Mouse (Mus musculus) embryonic facial prominence, embryonic 14.5 days (tissue): ENCODE measurements around the gene Pknox1. TPM values are rescaled to one million over a fixed set of nuclear protein-coding genes. Genes with fewer than 3 reads are reported as not detected.

Source experiments
- ATAC-seq: fragments of 200-750 bp; cut with Nextera tagmentation; 2 replicates; pipeline ENCODE4 v1.8.0; 2017; ENCODE audit warnings: low read depth, moderate number of reproducible peaks, moderate TSS enrichment
- DNase-seq: peaks from one replicate; pipeline ENCODE4 v3.0.0-alpha.2; 2015; ENCODE audit warnings: low spot score
- H3K27ac ChIP-seq: fragments of 300-500 bp; sonication (generic); replicated peaks from 2 replicates; pipeline ENCODE4 v1.5.1; 2014; ENCODE audit warnings: low read depth, mild to moderate bottlenecking, low read length, moderate library complexity
- H3K27me3 ChIP-seq: fragments of 300-500 bp; sonication (generic); replicated peaks from 2 replicates; pipeline ENCODE4 v1.6.1; 2014; ENCODE audit warnings: low read length; ENCODE audit not compliant: control insufficient read depth, insufficient read depth
- H3K36me3 ChIP-seq: fragments of 300-500 bp; sonication (generic); 2 replicates; pipeline ENCODE4 v1.6.1; 2014; ENCODE audit warnings: low read length, mixed read lengths; ENCODE audit not compliant: control insufficient read depth, insufficient read depth
- H3K4me1 ChIP-seq: fragments of 300-500 bp; sonication (generic); 2 replicates; pipeline ENCODE4 v1.6.1; 2014; ENCODE audit warnings: antibody characterized with exemption, low read length; ENCODE audit not compliant: control insufficient read depth, insufficient read depth
- H3K4me2 ChIP-seq: fragments of 300-500 bp; sonication (generic); 2 replicates; pipeline ENCODE4 v1.6.1; 2014; ENCODE audit warnings: low read depth, mild to moderate bottlenecking, low read length, moderate library complexity, mixed read lengths
- H3K4me3 ChIP-seq: fragments of 300-500 bp; sonication (generic); 2 replicates; pipeline ENCODE4 v1.5.1; 2014; ENCODE audit warnings: low read depth, mild to moderate bottlenecking, low read length
- H3K9ac ChIP-seq: fragments of 300-500 bp; sonication (generic); 2 replicates; pipeline ENCODE4 v1.6.1; 2014; ENCODE audit warnings: low read depth, mild to moderate bottlenecking, low read length, moderate library complexity, mixed read lengths
- H3K9me3 ChIP-seq: fragments of 300-500 bp; sonication (generic); 2 replicates; pipeline ENCODE4 v1.6.1; 2016; ENCODE audit warnings: low read length; ENCODE audit not compliant: control insufficient read depth
- WGBS: fragments of 180-500 bp; shearing (Covaris S2); extraction: QIAGEN DNeasy Blood & Tissue Kit; methylation state at CpG from one replicate; pipeline ENCODE4 v1.1.7; 2014; 5-methylcytosine and 5-hydroxymethylcytosine counted together
- polyA plus RNA-seq: library from polyadenylated mRNA; unstranded; fragments of >200 nt; fragmentation: Nextera tagmentation; extraction: Ambion mirVana; gene quantifications from 2 replicates; pipeline ENCODE4 v1.2.1, GENCODE M21; 2014

Pknox1 gene
- polyA plus RNA-seq, 1 experiment from 2014 or later: 31.1 TPM

GRCm38 (mm10) chr17:31563632-31564014 lies 911 bp upstream of the Pknox1 start:
- no peaks in the 10 kb centered on the region for H3K36me3 ChIP-seq
- H3K27me3 ChIP-seq: no peaks in the 10 kb centered on the region
- H3K27ac ChIP-seq: peak overlapping the region; percentile 91
- peak overlapping the region; percentile 67 for H3K4me2 ChIP-seq
- WGBS: 13% methylated on average over 12 of the region's 12 CpGs
- H3K9me3 ChIP-seq: no peaks in the 10 kb centered on the region
- H3K4me1 ChIP-seq: peaks cover 31% of the 10 kb centered on the region
- peak overlapping the region; percentile 61 for H3K9ac ChIP-seq
- peak overlapping the region; percentile 37 for H3K4me3 ChIP-seq
- DNase-seq: no peak
- ATAC-seq: no peak

GRCm38 (mm10) chr17:31564858-31565140 lies 265 bp downstream of the Pknox1 start:
- H3K9me3 ChIP-seq: no peaks in the 10 kb centered on the region
- DNase-seq (no peak), ATAC-seq (no peak)
- H3K36me3 ChIP-seq: no peaks in the 10 kb centered on the region
- peak overlapping the region; percentile 98 for H3K27ac ChIP-seq
- 0% methylated on average over 6 of the region's 44 CpGs for WGBS
- peaks cover 31% of the 10 kb centered on the region for H3K4me1 ChIP-seq
- H3K9ac ChIP-seq: peak overlapping the region; percentile 91
- H3K27me3 ChIP-seq: no peaks in the 10 kb centered on the region
- H3K4me3 ChIP-seq: peak overlapping the region; percentile 90
- peak overlapping the region; percentile 85 for H3K4me2 ChIP-seq

- Histone ChIP-seq H3K9me3 (no peaks in the 10 kb centered on the region), H3K27ac (peak overlapping the region; percentile 98), H3K4me2 (peak overlapping the region; percentile 85), H3K4me3 (peak overlapping the region; percentile 90), H3K27me3 (no peaks in the 10 kb centered on the region), H3K36me3 (no peaks in the 10 kb centered on the region), H3K4me1 (peaks cover 31% of the 10 kb centered on the region), H3K9ac (peak overlapping the region; percentile 91)
- ATAC-seq (peak; percentile 53), DNase-seq (peak; percentile 89)
- WGBS: under 1% methylated on average over 42 of the region's 88 CpGs
These were observed 865 bp downstream of the Pknox1 start for GRCm38 (mm10) chr17:31565141-31566056.

- H3K9ac ChIP-seq: peak overlapping the region; percentile 91
- H3K36me3 ChIP-seq: no peaks in the 10 kb centered on the region
- peak overlapping the region; percentile 85 for H3K4me2 ChIP-seq
- peaks cover 31% of the 10 kb centered on the region for H3K4me1 ChIP-seq
- no peaks in the 10 kb centered on the region for H3K9me3 ChIP-seq
- DNase-seq (no peak), ATAC-seq (no peak)
- H3K27me3 ChIP-seq: no peaks in the 10 kb centered on the region
- peak overlapping the region; percentile 90 for H3K4me3 ChIP-seq
- 63% methylated on average over 6 of the region's 6 CpGs for WGBS
- peak overlapping the region; percentile 98; the same call in 1 of the 2 replicates for H3K27ac ChIP-seq
These were observed 1.7 kb downstream of the Pknox1 start for GRCm38 (mm10) chr17:31566276-31566675.

GRCm38 (mm10) chr17:31569756-31570155 lies 5.2 kb downstream of the Pknox1 start:
- no peak for DNase-seq
- Histone ChIP-seq H3K9ac (no peak overlapping the region), H3K4me2 (no peak overlapping the region), H3K4me1 (peaks cover 26% of the 10 kb centered on the region), H3K9me3 (no peaks in the 10 kb centered on the region), H3K36me3 (no peaks in the 10 kb centered on the region), H3K27me3 (no peaks in the 10 kb centered on the region), H3K27ac (no peak overlapping the region), H3K4me3 (no peak overlapping the region)
- WGBS: 93% methylated on average over 1 of the region's 1 CpGs
- ATAC-seq: no peak

- Histone ChIP-seq H3K9ac (no peak overlapping the region), H3K27me3 (no peaks in the 10 kb centered on the region), H3K36me3 (no peaks in the 10 kb centered on the region), H3K4me2 (no peak overlapping the region), H3K4me1 (peaks cover 26% of the 10 kb centered on the region), H3K9me3 (no peaks in the 10 kb centered on the region), H3K27ac (no peak overlapping the region), H3K4me3 (no peak overlapping the region)
- DNase-seq (no peak), ATAC-seq (peak; percentile 50; the same call in 1 of the 2 replicates)
- WGBS: 81% methylated on average over 9 of the region's 9 CpGs
These were observed 5.9 kb downstream of the Pknox1 start for GRCm38 (mm10) chr17:31570321-31570925.

GRCm38 (mm10) chr17:31571689-31572088 lies 7.2 kb downstream of the Pknox1 start:
- ATAC-seq: no peak
- no peaks in the 10 kb centered on the region for H3K27me3 ChIP-seq
- 80% methylated on average over 5 of the region's 5 CpGs for WGBS

GRCm38 (mm10) chr17:31574662-31575061 lies 10.1 kb downstream of the Pknox1 start:
- H3K9ac ChIP-seq: no peak overlapping the region

More at GRCm38 (mm10) chr17:31571689-31572088, 7.2 kb downstream of the Pknox1 start:
- no peak overlapping the region for H3K27ac ChIP-seq
- H3K4me3 ChIP-seq: no peak overlapping the region
- no peak for DNase-seq
- H3K9ac ChIP-seq: no peak overlapping the region
- no peaks in the 10 kb centered on the region for H3K9me3 ChIP-seq
- peaks cover 15% of the 10 kb centered on the region for H3K4me1 ChIP-seq
- no peak overlapping the region for H3K4me2 ChIP-seq
- no peaks in the 10 kb centered on the region for H3K36me3 ChIP-seq

More at GRCm38 (mm10) chr17:31574662-31575061, 10.1 kb downstream of the Pknox1 start:
- H3K9me3 ChIP-seq: no peaks in the 10 kb centered on the region
- H3K27me3 ChIP-seq: no peaks in the 10 kb centered on the region
- DNase-seq (peak; percentile 60), ATAC-seq (peak; percentile 50; the same call in 1 of the 2 replicates)
- H3K36me3 ChIP-seq: no peaks in the 10 kb centered on the region
- 59% methylated on average over 7 of the region's 7 CpGs for WGBS
- H3K4me1 ChIP-seq: no peaks in the 10 kb centered on the region
- no peak overlapping the region for H3K4me2 ChIP-seq
- no peak overlapping the region for H3K27ac ChIP-seq
- no peak overlapping the region for H3K4me3 ChIP-seq
